Mouse (Mus musculus): ENCODE measurements at regions not wholly inside any gene's neighbourhood (a gene's known extent, or its start where the extent isn't known, plus 50 kb on each side); places are given as distances from the start of the nearest gene placed in this dataset.

- TF ChIP-seq CTCF (IDR thresholded peaks at IDR 0.05; ENCODE audit: borderline replicate concordance, control insufficient read depth, extremely low read depth, insufficient read depth, low read length, poor library complexity) (no peak), POLR2A (IDR thresholded peaks at IDR 0.05; ENCODE audit: control insufficient read depth, extremely low read depth, insufficient read depth, low read length, poor library complexity) (no peak)
Measured at GRCm38 (mm10) chr4:110128918-110129317, 151.1 kb downstream of the Dmrta2 start.

All from thymus, adult 2 months (tissue).